Mouse (Mus musculus) megakaryocyte, embryonic 14.5 days (primary cell): ENCODE measurements at regions not wholly inside any gene's neighbourhood (a gene's known extent, or its start where the extent isn't known, plus 50 kb on each side); places are given as distances from the start of the nearest gene placed in this dataset.

Source experiments
- FLI1 ChIP-seq: IDR thresholded peaks from 2 replicates; pipeline ENCODE4 v1.6.1; 2012; ENCODE audit warnings: low read length, inconsistent platforms, mixed read lengths
- GATA1 ChIP-seq: IDR thresholded peaks from 3 replicates; pipeline ENCODE4 v1.6.1; 2012; ENCODE audit warnings: mixed read lengths, low read length, inconsistent platforms, borderline replicate concordance

- TF ChIP-seq GATA1 (no peak), FLI1 (no peak)
Measured at GRCm38 (mm10) chr2:117958737-117959136, 152.9 kb upstream of the Thbs1 start.
